Mouse (Mus musculus) forebrain, embryonic 15.5 days (tissue): ENCODE data around the gene Naa20. TPM values are rescaled to one million over a fixed set of nuclear protein-coding genes. Genes with fewer than 3 reads are reported as not detected.
A peak's percentile ranks its signal among the peaks of the same experiment; 100 is the strongest.

ENCODE experiments used
- ATAC-seq: fragments of 200-750 bp; cut with Nextera tagmentation; replicated peaks from 2 replicates; pipeline ENCODE4 v1.8.0; 2017; ENCODE audit warnings: mild to moderate bottlenecking, moderate TSS enrichment, moderate library complexity
- H3K27ac ChIP-seq: fragments of 300-500 bp; sonication (generic); replicated peaks from 2 replicates; pipeline ENCODE4 v1.5.1; 2015; ENCODE audit warnings: mild to moderate bottlenecking, inconsistent platforms
- H3K27me3 ChIP-seq: fragments of 300-500 bp; sonication (generic); 2 replicates; pipeline ENCODE4 v1.6.1; 2015; ENCODE audit warnings: inconsistent platforms
- H3K36me3 ChIP-seq: fragments of 300-500 bp; sonication (generic); 2 replicates; pipeline ENCODE4 v1.6.1; 2015; ENCODE audit warnings: mild to moderate bottlenecking, inconsistent platforms
- H3K4me1 ChIP-seq: fragments of 300-500 bp; sonication (generic); 2 replicates; pipeline ENCODE4 v1.6.1; 2015; ENCODE audit warnings: inconsistent platforms
- H3K4me2 ChIP-seq: fragments of 300-500 bp; sonication (generic); replicated peaks from 2 replicates; pipeline ENCODE4 v1.6.1; 2015; ENCODE audit warnings: mild to moderate bottlenecking, inconsistent platforms
- H3K4me3 ChIP-seq: fragments of 300-500 bp; sonication (generic); 2 replicates; pipeline ENCODE4 v1.5.1; 2015; ENCODE audit warnings: mild to moderate bottlenecking, inconsistent platforms
- H3K9ac ChIP-seq: fragments of 300-500 bp; sonication (generic); replicated peaks from 2 replicates; pipeline ENCODE4 v1.6.1; 2015; ENCODE audit warnings: mild to moderate bottlenecking, inconsistent platforms
- H3K9me3 ChIP-seq: fragments of 300-500 bp; sonication (generic); 2 replicates; pipeline ENCODE4 v1.6.1; 2016; ENCODE audit warnings: inconsistent platforms
- WGBS: fragments of 180-500 bp; shearing (Covaris S2); methylation state at CpG from one replicate; pipeline ENCODE4 v1.1.7; 2015; ENCODE audit warnings: mixed read lengths; 5-methylcytosine and 5-hydroxymethylcytosine counted together
- polyA plus RNA-seq: library from polyadenylated mRNA; unstranded; fragments of >200 nt; fragmentation: Nextera tagmentation; extraction: Ambion mirVana; gene quantifications from 2 replicates; pipeline ENCODE4 v1.2.1, GENCODE M21; 2015

The Naa20 gene
- polyA plus RNA-seq, 1 experiment from 2014 or later: 124 TPM

- Histone ChIP-seq H3K9ac (peak within 1 kb of the TSS; percentile 48), H3K4me1 (peaks cover 11% of the 10 kb centered on the region), H3K4me3 (peak within 1 kb of the TSS; percentile 98), H3K4me2 (peak within 1 kb of the TSS; percentile 83), H3K9me3 (no peaks in the 10 kb centered on the region), H3K27me3 (no peaks in the 10 kb centered on the region), H3K36me3 (peaks cover 28% of the 10 kb centered on the region), H3K27ac (no peak within 1 kb of the TSS)
- peak; percentile 99 for ATAC-seq
- under 1% methylated on average over 61 of the region's 61 CpGs for WGBS
Observed at GRCm38 (mm10) chr2:145934339-145935231, 32.7 kb downstream of the Naa20 start, which contains the start of the genes Cfap61 and Crnkl1. TSS of gene Cfap61 (plus strand) at chr2:145934784. TSS of gene Crnkl1 (minus strand) at chr2:145935014.

- Histone ChIP-seq H3K4me1 (peaks cover 11% of the 10 kb centered on the region), H3K9me3 (no peaks in the 10 kb centered on the region), H3K9ac (no peak overlapping the region), H3K4me3 (no peak overlapping the region), H3K4me2 (no peak overlapping the region), H3K27ac (no peak overlapping the region), H3K27me3 (no peaks in the 10 kb centered on the region), H3K36me3 (peaks cover 7% of the 10 kb centered on the region; the same call in 1 of the 2 replicates)
- WGBS: 86% methylated on average over 8 of the region's 8 CpGs
- ATAC-seq: no peak
Observed at GRCm38 (mm10) chr2:145936975-145937374, 35.1 kb downstream of the Naa20 start.

GRCm38 (mm10) chr2:145941403-145941802, 39.5 kb downstream of the Naa20 start:
- ATAC-seq: no peak
- no peaks in the 10 kb centered on the region for H3K27me3 ChIP-seq
- no peak overlapping the region for H3K4me2 ChIP-seq

GRCm38 (mm10) chr2:145944286-145944685, 42.4 kb downstream of the Naa20 start:
- 28% methylated on average over 3 of the region's 3 CpGs for WGBS
- Histone ChIP-seq H3K36me3 (no peaks in the 10 kb centered on the region), H3K4me3 (no peak overlapping the region), H3K4me2 (no peak overlapping the region), H3K4me1 (peaks cover 4% of the 10 kb centered on the region), H3K27me3 (no peaks in the 10 kb centered on the region), H3K27ac (no peak overlapping the region), H3K9ac (no peak overlapping the region), H3K9me3 (no peaks in the 10 kb centered on the region)
- ATAC-seq: no peak

More at GRCm38 (mm10) chr2:145941403-145941802, 39.5 kb downstream of the Naa20 start:
- Histone ChIP-seq H3K36me3 (no peaks in the 10 kb centered on the region), H3K27ac (no peak overlapping the region), H3K4me1 (peaks cover 3% of the 10 kb centered on the region; the same call in 1 of the 2 replicates), H3K9ac (no peak overlapping the region), H3K4me3 (no peak overlapping the region), H3K9me3 (no peaks in the 10 kb centered on the region)
- WGBS: 73% methylated on average over 3 of the region's 3 CpGs

- 56% methylated on average over 7 of the region's 7 CpGs for WGBS
- H3K9me3 ChIP-seq: no peaks in the 10 kb centered on the region
- H3K9ac ChIP-seq: no peak overlapping the region
- no peaks in the 10 kb centered on the region for H3K27me3 ChIP-seq
- no peak overlapping the region for H3K27ac ChIP-seq
- no peak overlapping the region for H3K4me2 ChIP-seq
- H3K36me3 ChIP-seq: no peaks in the 10 kb centered on the region
- ATAC-seq: no peak
- no peak overlapping the region for H3K4me3 ChIP-seq
- H3K4me1 ChIP-seq: peaks cover 9% of the 10 kb centered on the region
Observed at GRCm38 (mm10) chr2:145948402-145948954, 46.6 kb downstream of the Naa20 start.

- H3K4me3 ChIP-seq: no peak overlapping the region
- H3K36me3 ChIP-seq: no peaks in the 10 kb centered on the region
- H3K4me2 ChIP-seq: no peak overlapping the region
- no peaks in the 10 kb centered on the region for H3K9me3 ChIP-seq
- 0 out of 2 replicates have a peak, but pooled peaks have one; percentile 32 for ATAC-seq
- peaks cover 6% of the 10 kb centered on the region for H3K4me1 ChIP-seq
- H3K27me3 ChIP-seq: no peaks in the 10 kb centered on the region
- H3K9ac ChIP-seq: no peak overlapping the region
- H3K27ac ChIP-seq: no peak overlapping the region
- 22% methylated on average over 11 of the region's 11 CpGs for WGBS
Observed at GRCm38 (mm10) chr2:145949475-145950068, 47.7 kb downstream of the Naa20 start.

- ATAC-seq: no peak
- H3K27ac ChIP-seq: no peak overlapping the region
- no peaks in the 10 kb centered on the region for H3K36me3 ChIP-seq
- H3K4me2 ChIP-seq: no peak overlapping the region
- H3K27me3 ChIP-seq: no peaks in the 10 kb centered on the region
- WGBS: 41% methylated on average over 10 of the region's 10 CpGs
- H3K9me3 ChIP-seq: no peaks in the 10 kb centered on the region
- H3K9ac ChIP-seq: no peak overlapping the region
- no peak overlapping the region for H3K4me3 ChIP-seq
- peaks cover 6% of the 10 kb centered on the region for H3K4me1 ChIP-seq
Observed at GRCm38 (mm10) chr2:145950239-145950638, 48.3 kb downstream of the Naa20 start.

GRCm38 (mm10) chr2:145952726-145953125, 50.8 kb downstream of the Naa20 start:
- no peaks in the 10 kb centered on the region for H3K9me3 ChIP-seq
- no peak overlapping the region for H3K27ac ChIP-seq
- 88% methylated on average over 5 of the region's 5 CpGs for WGBS
- no peaks in the 10 kb centered on the region for H3K36me3 ChIP-seq
- ATAC-seq: no peak
- peaks cover 8% of the 10 kb centered on the region for H3K4me1 ChIP-seq
- H3K4me2 ChIP-seq: no peak overlapping the region
- H3K9ac ChIP-seq: no peak overlapping the region
- 0 out of 2 replicates have a peak, but pooled peaks cover 3% of the 10 kb centered on the region for H3K27me3 ChIP-seq
- H3K4me3 ChIP-seq: no peak overlapping the region

- Histone ChIP-seq H3K4me3 (no peak overlapping the region), H3K27me3 (0 out of 2 replicates have a peak, but pooled peaks cover 3% of the 10 kb centered on the region), H3K4me2 (no peak overlapping the region; the same call in 1 of the 2 replicates), H3K9ac (no peak overlapping the region), H3K9me3 (no peaks in the 10 kb centered on the region), H3K27ac (no peak overlapping the region), H3K36me3 (no peaks in the 10 kb centered on the region), H3K4me1 (peaks cover 12% of the 10 kb centered on the region)
- WGBS: 15% methylated on average over 10 of the region's 10 CpGs
- ATAC-seq: no peak
Observed at GRCm38 (mm10) chr2:145955844-145956243, 53.9 kb downstream of the Naa20 start.

- H3K9me3 ChIP-seq: no peaks in the 10 kb centered on the region
- H3K4me3 ChIP-seq: no peak overlapping the region
- no peaks in the 10 kb centered on the region for H3K36me3 ChIP-seq
- WGBS: 13% methylated on average over 5 of the region's 5 CpGs
- H3K4me1 ChIP-seq: peaks cover 12% of the 10 kb centered on the region
- no peak overlapping the region for H3K4me2 ChIP-seq
- ATAC-seq: no peak
- no peak overlapping the region for H3K9ac ChIP-seq
- no peak overlapping the region for H3K27ac ChIP-seq
- H3K27me3 ChIP-seq: 0 out of 2 replicates have a peak, but pooled peaks cover 3% of the 10 kb centered on the region
Observed at GRCm38 (mm10) chr2:145956318-145956717, 54.4 kb downstream of the Naa20 start.

GRCm38 (mm10) chr2:145957450-145957849, 55.6 kb downstream of the Naa20 start:
- WGBS: 12% methylated on average over 4 of the region's 4 CpGs
- ATAC-seq: peak; percentile 76; the same call in 1 of the 2 replicates
- Histone ChIP-seq H3K4me1 (peaks cover 12% of the 10 kb centered on the region), H3K9me3 (no peaks in the 10 kb centered on the region), H3K9ac (no peak overlapping the region), H3K36me3 (no peaks in the 10 kb centered on the region), H3K4me3 (no peak overlapping the region), H3K27ac (no peak overlapping the region), H3K4me2 (no peak overlapping the region), H3K27me3 (0 out of 2 replicates have a peak, but pooled peaks cover 3% of the 10 kb centered on the region)

- Histone ChIP-seq H3K27ac (no peak overlapping the region), H3K36me3 (no peaks in the 10 kb centered on the region), H3K4me1 (peaks cover 12% of the 10 kb centered on the region), H3K4me3 (no peak overlapping the region), H3K9me3 (no peaks in the 10 kb centered on the region), H3K9ac (no peak overlapping the region), H3K4me2 (no peak overlapping the region), H3K27me3 (0 out of 2 replicates have a peak, but pooled peaks cover 3% of the 10 kb centered on the region)
- peak; percentile 30; the same call in 1 of the 2 replicates for ATAC-seq
- 69% methylated on average over 6 of the region's 6 CpGs for WGBS
Observed at GRCm38 (mm10) chr2:145958097-145958496, 56.2 kb downstream of the Naa20 start.
